Mouse (Mus musculus) forebrain, embryonic 13.5 days (tissue): ENCODE measurements around the gene Kmt5b. TPM values are rescaled to one million over a fixed set of nuclear protein-coding genes. Genes with fewer than 3 reads are reported as not detected.
A peak's percentile ranks its signal among the peaks of the same experiment; 100 is the strongest.

Experiments used
- ATAC-seq: fragments of 200-750 bp; cut with Nextera tagmentation; 2 replicates; pipeline ENCODE4 v1.8.0; 2017
- H3K27ac ChIP-seq: fragments of 300-500 bp; sonication (generic); 2 replicates; pipeline ENCODE4 v1.5.1; 2015; ENCODE audit warnings: inconsistent platforms, mild to moderate bottlenecking, moderate library complexity
- H3K27me3 ChIP-seq: fragments of 300-500 bp; sonication (generic); 2 replicates; pipeline ENCODE4 v1.6.1; 2015; ENCODE audit warnings: mild to moderate bottlenecking, inconsistent platforms
- H3K36me3 ChIP-seq: fragments of 300-500 bp; sonication (generic); 2 replicates; pipeline ENCODE4 v1.6.1; 2015; ENCODE audit warnings: mild to moderate bottlenecking, inconsistent platforms; ENCODE audit not compliant: poor library complexity, severe bottlenecking
- H3K4me1 ChIP-seq: fragments of 300-500 bp; sonication (generic); 2 replicates; pipeline ENCODE4 v1.6.1; 2015; ENCODE audit warnings: inconsistent platforms
- H3K4me2 ChIP-seq: fragments of 300-500 bp; sonication (generic); 2 replicates; pipeline ENCODE4 v1.6.1; 2015; ENCODE audit warnings: inconsistent platforms, mild to moderate bottlenecking, moderate library complexity
- H3K4me3 ChIP-seq: fragments of 300-500 bp; sonication (generic); 2 replicates; pipeline ENCODE4 v1.5.1; 2015; ENCODE audit warnings: mild to moderate bottlenecking, inconsistent platforms
- H3K9ac ChIP-seq: fragments of 300-500 bp; sonication (generic); 2 replicates; pipeline ENCODE4 v1.6.1; 2015; ENCODE audit warnings: mild to moderate bottlenecking, inconsistent platforms
- H3K9me3 ChIP-seq: fragments of 300-500 bp; sonication (generic); replicated peaks from 2 replicates; pipeline ENCODE4 v1.6.1; 2016; ENCODE audit warnings: inconsistent platforms
- WGBS: fragments of 180-500 bp; shearing (Covaris S2); methylation state at CpG from one replicate; pipeline ENCODE4 v1.1.7; 2015; 5-methylcytosine and 5-hydroxymethylcytosine counted together
- polyA plus RNA-seq: library from polyadenylated mRNA; unstranded; fragments of >200 nt; fragmentation: Nextera tagmentation; extraction: Ambion mirVana; gene quantifications from 2 replicates; pipeline ENCODE4 v1.2.1, GENCODE M21; 2015

Kmt5b gene
- polyA plus RNA-seq: 43.3 and 52.7 TPM in 2 replicates

DNA sequence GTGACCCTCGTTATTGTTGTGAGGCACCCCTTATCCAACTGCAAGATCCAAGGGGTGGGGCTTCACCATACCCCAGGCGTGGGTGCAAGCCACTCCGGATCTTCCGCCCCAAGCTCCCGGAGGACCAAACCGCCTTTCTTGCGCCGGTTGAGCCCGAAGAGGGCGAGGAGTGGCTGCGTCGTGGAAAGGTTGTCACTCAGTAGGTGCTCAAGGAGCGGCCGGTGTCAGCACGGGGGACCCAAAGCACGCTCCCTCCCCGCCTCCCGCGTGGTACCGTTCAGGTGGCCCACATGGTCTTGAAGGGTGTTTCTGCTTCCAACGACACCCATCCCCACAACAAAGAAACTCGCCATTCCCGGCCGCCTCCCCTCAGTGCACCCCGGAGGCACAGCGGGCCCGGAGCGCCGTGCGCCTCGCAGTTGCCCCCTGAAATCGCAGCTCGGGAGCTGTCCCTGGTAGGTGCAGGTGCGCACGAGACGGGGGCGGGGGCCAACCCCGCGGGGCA lies at the start of gene Kmt5b:
Gene Kmt5b (plus strand): TSS at position 146 of the 505 bp plus-strand sequence.
- Histone ChIP-seq H3K9me3 (no peaks in the 10 kb centered on the region), H3K27me3 (no peaks in the 10 kb centered on the region), H3K36me3 (0 out of 2 replicates have a peak, but pooled peaks cover 5% of the 10 kb centered on the region), H3K9ac (peak within 1 kb of the TSS; percentile 100), H3K4me2 (peak within 1 kb of the TSS; percentile 85), H3K4me1 (peaks cover 26% of the 10 kb centered on the region), H3K27ac (peak within 1 kb of the TSS; percentile 100), H3K4me3 (peak within 1 kb of the TSS; percentile 95)
- ATAC-seq: peak; percentile 66
- WGBS: under 1% methylated on average over 39 of the region's 39 CpGs

GRCm38 (mm10) chr19:3718481-3719361 lies 48.5 kb upstream of the Kmt5b start:
- Histone ChIP-seq H3K4me3 (peak overlapping the region; percentile 35), H3K9ac (peak overlapping the region; percentile 54), H3K4me1 (peaks cover 13% of the 10 kb centered on the region), H3K27ac (no peak overlapping the region), H3K4me2 (peak overlapping the region; percentile 73), H3K27me3 (no peaks in the 10 kb centered on the region), H3K9me3 (0 out of 2 replicates have a peak, but pooled peaks cover 3% of the 10 kb centered on the region), H3K36me3 (peaks cover 44% of the 10 kb centered on the region)
- 42% methylated on average over 19 of the region's 19 CpGs for WGBS
- peak; percentile 83 for ATAC-seq

GRCm38 (mm10) chr19:3719362-3719891 lies 47.8 kb upstream of the Kmt5b start:
- no peak overlapping the region for H3K27ac ChIP-seq
- peaks cover 40% of the 10 kb centered on the region for H3K36me3 ChIP-seq
- peak overlapping the region; percentile 54 for H3K9ac ChIP-seq
- WGBS: 1% methylated on average over 27 of the region's 27 CpGs
- no peaks in the 10 kb centered on the region for H3K27me3 ChIP-seq
- peak overlapping the region; percentile 35 for H3K4me3 ChIP-seq
- H3K4me2 ChIP-seq: peak overlapping the region; percentile 73
- peak; percentile 68 for ATAC-seq
- H3K4me1 ChIP-seq: peaks cover 13% of the 10 kb centered on the region
- 0 out of 2 replicates have a peak, but pooled peaks cover 6% of the 10 kb centered on the region for H3K9me3 ChIP-seq

- no peak overlapping the region for H3K9ac ChIP-seq
- 94% methylated on average over 9 of the region's 9 CpGs for WGBS
- no peak overlapping the region for H3K4me2 ChIP-seq
- ATAC-seq: no peak
- H3K4me3 ChIP-seq: no peak overlapping the region
- H3K27ac ChIP-seq: no peak overlapping the region
- no peaks in the 10 kb centered on the region for H3K27me3 ChIP-seq
- H3K9me3 ChIP-seq: 0 out of 2 replicates have a peak, but pooled peaks cover 6% of the 10 kb centered on the region
- H3K4me1 ChIP-seq: peaks cover 13% of the 10 kb centered on the region
- H3K36me3 ChIP-seq: peaks cover 3% of the 10 kb centered on the region; the same call in 1 of the 2 replicates
Observed at GRCm38 (mm10) chr19:3723170-3723569, 44.1 kb upstream of the Kmt5b start.

GRCm38 (mm10) chr19:3723904-3724303 lies 43.3 kb upstream of the Kmt5b start:
- no peak overlapping the region for H3K4me2 ChIP-seq
- H3K36me3 ChIP-seq: no peaks in the 10 kb centered on the region
- no peaks in the 10 kb centered on the region for H3K27me3 ChIP-seq
- 76% methylated on average over 4 of the region's 4 CpGs for WGBS
- H3K9me3 ChIP-seq: 0 out of 2 replicates have a peak, but pooled peaks cover 6% of the 10 kb centered on the region
- no peak overlapping the region for H3K9ac ChIP-seq
- H3K4me3 ChIP-seq: no peak overlapping the region
- no peak for ATAC-seq
- H3K27ac ChIP-seq: no peak overlapping the region
- H3K4me1 ChIP-seq: peaks cover 11% of the 10 kb centered on the region

DNA sequence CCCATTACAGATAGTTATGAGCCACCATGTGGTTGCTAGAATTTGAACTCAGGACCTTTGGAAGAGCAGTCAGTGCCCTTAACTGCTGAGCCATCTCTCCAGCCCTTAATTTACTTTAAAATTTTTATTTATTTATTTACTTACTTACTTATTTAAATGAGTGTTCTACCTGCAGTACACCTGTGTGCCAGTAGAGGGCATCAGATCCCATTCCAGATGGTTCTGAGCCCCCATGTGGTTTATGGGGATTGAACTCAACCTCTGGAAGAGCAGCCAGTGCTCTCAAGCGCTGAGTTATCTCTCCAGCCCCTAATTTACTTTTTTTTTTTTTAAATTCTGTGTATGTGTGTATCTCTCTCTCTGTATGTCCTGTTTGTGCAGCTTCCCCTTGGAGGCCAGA lies 42.4 kb upstream of the Kmt5b start:
- Histone ChIP-seq H3K36me3 (no peaks in the 10 kb centered on the region), H3K9me3 (0 out of 2 replicates have a peak, but pooled peaks cover 6% of the 10 kb centered on the region)
- ATAC-seq: no peak

GRCm38 (mm10) chr19:3728901-3729300 lies 38.3 kb upstream of the Kmt5b start:
- 0 out of 2 replicates have a peak, but pooled peaks cover 1% of the 10 kb centered on the region for H3K9me3 ChIP-seq
- H3K4me1 ChIP-seq: no peaks in the 10 kb centered on the region
- ATAC-seq: no peak
- H3K9ac ChIP-seq: no peak overlapping the region
- 76% methylated on average over 2 of the region's 2 CpGs for WGBS
- H3K4me3 ChIP-seq: no peak overlapping the region
- no peak overlapping the region for H3K4me2 ChIP-seq
- H3K27ac ChIP-seq: no peak overlapping the region
- no peaks in the 10 kb centered on the region for H3K36me3 ChIP-seq
- no peaks in the 10 kb centered on the region for H3K27me3 ChIP-seq

More for the DNA sequence above, 42.4 kb upstream of the Kmt5b start:
- Histone ChIP-seq H3K4me1 (0 out of 2 replicates have a peak, but pooled peaks cover 3% of the 10 kb centered on the region), H3K27me3 (no peaks in the 10 kb centered on the region), H3K4me3 (no peak overlapping the region), H3K4me2 (no peak overlapping the region), H3K9ac (no peak overlapping the region), H3K27ac (no peak overlapping the region)
- WGBS: 38% methylated on average over 1 of the region's 1 CpGs

GRCm38 (mm10) chr19:3730781-3731646 lies 36.2 kb upstream of the Kmt5b start:
- no peaks in the 10 kb centered on the region for H3K36me3 ChIP-seq
- H3K27ac ChIP-seq: no peak overlapping the region
- no peaks in the 10 kb centered on the region for H3K27me3 ChIP-seq
- no peaks in the 10 kb centered on the region for H3K4me1 ChIP-seq
- H3K9me3 ChIP-seq: no peaks in the 10 kb centered on the region
- no peak overlapping the region for H3K4me2 ChIP-seq
- WGBS: 83% methylated on average over 7 of the region's 7 CpGs
- H3K4me3 ChIP-seq: no peak overlapping the region
- no peak overlapping the region for H3K9ac ChIP-seq
- ATAC-seq: no peak

- H3K36me3 ChIP-seq: no peaks in the 10 kb centered on the region
- ATAC-seq: no peak
- H3K27me3 ChIP-seq: no peaks in the 10 kb centered on the region
- H3K9me3 ChIP-seq: no peaks in the 10 kb centered on the region
- no peak overlapping the region for H3K4me3 ChIP-seq
- H3K4me2 ChIP-seq: no peak overlapping the region
- 90% methylated on average over 3 of the region's 3 CpGs for WGBS
- H3K27ac ChIP-seq: no peak overlapping the region
- no peak overlapping the region for H3K9ac ChIP-seq
- H3K4me1 ChIP-seq: no peaks in the 10 kb centered on the region
Observed at GRCm38 (mm10) chr19:3736001-3736400, 31.2 kb upstream of the Kmt5b start.

DNA sequence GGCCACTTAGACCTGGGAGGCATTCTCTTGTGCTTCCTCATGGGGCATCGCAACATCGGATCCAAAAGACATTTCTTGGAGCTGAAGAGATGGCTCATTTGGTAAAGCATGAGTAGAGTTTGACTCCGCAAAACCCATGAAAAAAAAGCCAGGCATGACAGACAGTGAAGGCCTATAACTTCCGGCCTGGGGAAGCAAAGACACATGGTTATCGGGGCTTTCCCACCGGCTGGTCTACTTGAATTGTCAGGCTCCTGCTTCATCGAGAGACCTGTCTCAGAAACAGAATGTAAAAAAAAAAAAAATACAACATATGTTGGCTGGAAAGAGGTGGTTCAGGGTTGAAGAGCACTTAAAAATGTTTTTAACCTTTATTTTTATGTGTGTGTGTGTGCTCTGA lies 27.6 kb upstream of the Kmt5b start:
- no peaks in the 10 kb centered on the region for H3K36me3 ChIP-seq
- no peak overlapping the region for H3K4me3 ChIP-seq
- H3K9ac ChIP-seq: no peak overlapping the region
- ATAC-seq: no peak
- no peaks in the 10 kb centered on the region for H3K27me3 ChIP-seq
- 92% methylated on average over 7 of the region's 7 CpGs for WGBS
- H3K4me1 ChIP-seq: peaks cover 14% of the 10 kb centered on the region
- H3K4me2 ChIP-seq: no peak overlapping the region
- H3K9me3 ChIP-seq: no peaks in the 10 kb centered on the region
- H3K27ac ChIP-seq: no peak overlapping the region

DNA sequence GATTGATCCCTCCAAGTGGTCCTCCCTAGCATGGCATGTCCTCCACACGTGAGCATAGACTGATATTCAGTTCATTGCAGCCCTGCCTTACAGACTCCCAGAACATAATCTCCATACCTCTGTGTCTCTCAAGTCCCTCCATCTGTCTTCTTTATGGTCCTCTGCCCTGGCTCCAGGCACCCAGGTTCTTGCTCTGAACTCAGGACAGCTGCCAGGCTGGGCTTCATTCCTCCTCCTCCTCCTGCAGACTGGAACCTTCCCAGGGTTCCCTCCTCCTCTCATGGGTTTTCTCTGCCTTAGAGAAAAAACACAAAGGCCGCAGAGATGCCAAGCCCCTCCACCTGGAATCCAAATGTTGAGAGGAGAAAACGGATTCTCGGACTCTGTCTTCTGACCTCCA lies 24.5 kb upstream of the Kmt5b start:
- H3K9me3 ChIP-seq: no peaks in the 10 kb centered on the region
- H3K9ac ChIP-seq: no peak overlapping the region
- no peak overlapping the region for H3K4me3 ChIP-seq
- H3K36me3 ChIP-seq: no peaks in the 10 kb centered on the region
- 47% methylated on average over 4 of the region's 4 CpGs for WGBS
- no peaks in the 10 kb centered on the region for H3K27me3 ChIP-seq
- peaks cover 14% of the 10 kb centered on the region for H3K4me1 ChIP-seq
- ATAC-seq: no peak
- H3K27ac ChIP-seq: no peak overlapping the region; the same call in 1 of the 2 replicates
- H3K4me2 ChIP-seq: peak overlapping the region; percentile 72
